Mouse (Mus musculus) limb, embryonic 15.5 days (tissue): ENCODE measurements around the gene Cdkn1b. TPM values are rescaled to one million over a fixed set of nuclear protein-coding genes. Genes with fewer than 3 reads are reported as not detected.

ENCODE experiments used
- ATAC-seq: fragments of 200-750 bp; cut with Nextera tagmentation; 2 replicates; pipeline ENCODE4 v1.8.0; 2017; ENCODE audit warnings: low read depth, moderate TSS enrichment; ENCODE audit not compliant: insufficient number of reproducible peaks, low FRiP score, low TSS enrichment
- H3K27ac ChIP-seq: fragments of 300-500 bp; sonication (generic); 2 replicates; pipeline ENCODE4 v1.5.1; 2015; ENCODE audit warnings: moderate library complexity, mild to moderate bottlenecking, inconsistent platforms
- H3K27me3 ChIP-seq: fragments of 300-500 bp; sonication (generic); 2 replicates; pipeline ENCODE4 v1.6.1; 2015; ENCODE audit warnings: inconsistent platforms
- H3K36me3 ChIP-seq: fragments of 300-500 bp; sonication (generic); 2 replicates; pipeline ENCODE4 v1.6.1; 2015; ENCODE audit warnings: inconsistent platforms
- H3K4me1 ChIP-seq: fragments of 300-500 bp; sonication (generic); 2 replicates; pipeline ENCODE4 v1.6.1; 2015; ENCODE audit warnings: inconsistent platforms
- H3K4me2 ChIP-seq: fragments of 300-500 bp; sonication (generic); 2 replicates; pipeline ENCODE4 v1.6.1; 2015; ENCODE audit warnings: mild to moderate bottlenecking, inconsistent platforms
- H3K4me3 ChIP-seq: fragments of 300-500 bp; sonication (generic); 2 replicates; pipeline ENCODE4 v1.5.1; 2015; ENCODE audit warnings: mild to moderate bottlenecking, inconsistent platforms
- H3K9ac ChIP-seq: fragments of 300-500 bp; sonication (generic); 2 replicates; pipeline ENCODE4 v1.6.1; 2015; ENCODE audit warnings: inconsistent platforms
- H3K9me3 ChIP-seq: fragments of 300-500 bp; sonication (generic); 2 replicates; pipeline ENCODE4 v1.6.1; 2016; ENCODE audit warnings: inconsistent platforms
- WGBS: fragments of 180-500 bp; shearing (Covaris S2); methylation state at CpG from one replicate; pipeline ENCODE4 v1.1.7; 2015; 5-methylcytosine and 5-hydroxymethylcytosine counted together
- polyA plus RNA-seq: library from polyadenylated mRNA; unstranded; fragments of >200 nt; fragmentation: Nextera tagmentation; extraction: Ambion mirVana; gene quantifications from 2 replicates; pipeline ENCODE4 v1.2.1, GENCODE M21; 2015

Gene Cdkn1b
- polyA plus RNA-seq, 1 experiment from 2014 or later: 19.4 TPM

GRCm38 (mm10) chr6:134961858-134962517 is 41.8 kb downstream of the Cdkn1b start:
- 53% methylated on average over 9 of the region's 9 CpGs for WGBS
- Histone ChIP-seq H3K9me3 (no peaks in the 10 kb centered on the region), H3K4me1 (no peaks in the 10 kb centered on the region), H3K27ac (no peak overlapping the region), H3K36me3 (no peaks in the 10 kb centered on the region), H3K9ac (no peak overlapping the region), H3K4me3 (no peak overlapping the region), H3K4me2 (no peak overlapping the region), H3K27me3 (no peaks in the 10 kb centered on the region)
- no peak for ATAC-seq

DNA sequence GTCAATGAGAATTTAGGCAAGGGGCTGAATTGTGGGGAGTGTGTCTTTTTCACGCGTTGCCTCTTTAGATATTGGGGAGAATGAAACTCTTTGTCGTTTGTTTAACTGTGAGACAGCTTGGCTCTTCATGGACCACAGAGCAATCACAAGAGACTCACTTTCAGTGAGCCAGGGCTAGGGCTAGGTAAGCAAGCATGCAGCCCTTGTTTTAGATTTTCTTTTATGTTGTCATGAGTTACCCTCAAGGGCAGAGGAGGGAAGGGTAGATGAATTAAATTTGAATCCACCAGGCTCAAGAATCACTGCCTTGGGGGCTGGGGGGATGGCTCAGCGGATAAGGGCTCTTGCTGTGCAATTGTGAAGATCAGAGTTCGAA is 42.3 kb downstream of the Cdkn1b start:
- WGBS: 87% methylated on average over 5 of the region's 5 CpGs
- no peak overlapping the region for H3K9ac ChIP-seq

GRCm38 (mm10) chr6:134963910-134964309 is 43.7 kb downstream of the Cdkn1b start:
- Histone ChIP-seq H3K4me1 (no peaks in the 10 kb centered on the region), H3K36me3 (no peaks in the 10 kb centered on the region), H3K4me2 (no peak overlapping the region), H3K27me3 (no peaks in the 10 kb centered on the region), H3K9ac (no peak overlapping the region), H3K4me3 (no peak overlapping the region), H3K27ac (no peak overlapping the region), H3K9me3 (no peaks in the 10 kb centered on the region)
- WGBS: 61% methylated on average over 2 of the region's 2 CpGs
- no peak for ATAC-seq

More for the DNA sequence above, 42.3 kb downstream of the Cdkn1b start:
- H3K4me3 ChIP-seq: no peak overlapping the region
- no peak for ATAC-seq
- H3K27me3 ChIP-seq: no peaks in the 10 kb centered on the region
- no peak overlapping the region for H3K27ac ChIP-seq
- H3K4me2 ChIP-seq: no peak overlapping the region
- H3K9me3 ChIP-seq: no peaks in the 10 kb centered on the region
- no peaks in the 10 kb centered on the region for H3K36me3 ChIP-seq
- no peaks in the 10 kb centered on the region for H3K4me1 ChIP-seq

DNA sequence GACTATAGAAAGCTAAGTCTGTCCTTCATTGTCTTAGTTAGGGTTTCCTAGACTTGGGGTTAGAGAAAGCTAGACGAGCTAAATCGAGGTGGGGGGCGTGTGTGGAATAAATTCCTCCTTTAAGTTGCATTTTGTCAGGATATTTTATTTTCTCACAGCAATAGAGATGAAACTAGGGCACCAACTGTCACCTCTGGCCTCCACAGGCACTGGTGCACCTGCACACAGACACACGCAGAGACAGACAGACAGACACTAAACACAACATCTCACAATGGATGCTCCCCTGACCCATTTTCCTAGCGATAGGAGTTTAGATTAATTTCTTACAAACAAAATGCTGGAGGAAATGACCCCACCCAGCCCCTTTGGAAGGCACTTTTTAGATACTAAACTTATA is 46.5 kb downstream of the Cdkn1b start:
- H3K9me3 ChIP-seq: no peaks in the 10 kb centered on the region
- no peak for ATAC-seq
- no peak overlapping the region for H3K9ac ChIP-seq
- no peaks in the 10 kb centered on the region for H3K36me3 ChIP-seq
- H3K4me1 ChIP-seq: no peaks in the 10 kb centered on the region
- no peak overlapping the region for H3K4me3 ChIP-seq
- no peak overlapping the region for H3K4me2 ChIP-seq
- WGBS: 87% methylated on average over 5 of the region's 5 CpGs
- no peak overlapping the region for H3K27ac ChIP-seq
- no peaks in the 10 kb centered on the region for H3K27me3 ChIP-seq

- Histone ChIP-seq H3K27ac (no peak overlapping the region), H3K9me3 (no peaks in the 10 kb centered on the region), H3K4me1 (no peaks in the 10 kb centered on the region), H3K4me2 (no peak overlapping the region), H3K27me3 (no peaks in the 10 kb centered on the region), H3K9ac (no peak overlapping the region), H3K36me3 (no peaks in the 10 kb centered on the region), H3K4me3 (no peak overlapping the region)
- no peak for ATAC-seq
- WGBS: 53% methylated on average over 1 of the region's 1 CpGs
Observed at GRCm38 (mm10) chr6:134968326-134968725, 48.1 kb downstream of the Cdkn1b start.

DNA sequence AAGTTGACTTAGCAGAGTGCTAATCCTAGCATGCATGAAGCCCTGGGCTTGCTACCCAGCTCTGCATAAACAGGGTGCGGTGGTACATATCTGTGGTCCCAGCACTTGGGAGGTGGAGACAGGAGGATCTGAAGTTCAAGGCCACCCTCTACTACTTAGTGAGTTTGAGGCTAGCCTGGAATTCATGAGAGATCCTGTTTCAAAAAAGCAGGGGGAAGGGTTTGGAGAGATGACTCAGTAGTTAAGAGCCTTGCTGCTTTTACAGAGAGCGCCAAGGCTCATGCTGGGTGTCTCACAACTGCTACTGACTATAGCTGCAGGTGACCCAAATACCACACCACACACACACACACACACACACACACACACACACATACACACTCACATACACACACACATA is 49.3 kb downstream of the Cdkn1b start:
- Histone ChIP-seq H3K4me3 (no peak overlapping the region), H3K27me3 (no peaks in the 10 kb centered on the region), H3K27ac (no peak overlapping the region), H3K4me1 (no peaks in the 10 kb centered on the region), H3K9ac (no peak overlapping the region), H3K9me3 (no peaks in the 10 kb centered on the region), H3K36me3 (no peaks in the 10 kb centered on the region), H3K4me2 (no peak overlapping the region)
- ATAC-seq: no peak
- 92% methylated on average over 2 of the region's 2 CpGs for WGBS

DNA sequence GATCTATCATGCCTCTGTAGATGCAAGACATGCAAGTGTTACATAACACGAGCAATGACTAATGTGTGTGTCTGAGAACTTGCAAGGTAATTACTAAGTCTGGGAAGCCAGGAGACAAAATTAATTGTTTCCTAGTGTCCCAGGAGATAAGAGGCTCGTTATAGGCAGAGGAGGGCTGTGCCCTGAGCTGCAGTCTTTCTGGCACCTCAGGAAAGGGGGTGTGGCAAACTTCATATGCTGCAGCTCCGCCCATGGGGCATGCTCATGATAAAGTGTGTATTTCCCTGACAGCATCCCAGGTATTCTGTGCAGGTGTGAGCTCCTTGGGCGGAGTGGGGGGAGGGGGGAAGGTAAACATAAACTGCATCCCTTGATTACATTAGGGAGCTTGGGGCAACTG is 51.9 kb downstream of the Cdkn1b start:
- Histone ChIP-seq H3K27me3 (no peaks in the 10 kb centered on the region), H3K9me3 (no peaks in the 10 kb centered on the region), H3K4me2 (no peak overlapping the region), H3K36me3 (no peaks in the 10 kb centered on the region), H3K9ac (no peak overlapping the region), H3K4me1 (no peaks in the 10 kb centered on the region), H3K27ac (no peak overlapping the region), H3K4me3 (no peak overlapping the region)
- no peak for ATAC-seq
- WGBS: 41% methylated on average over 4 of the region's 4 CpGs

Other genes with a start within 250 kb of the Cdkn1b start
- gene Dusp16, start 127.8 kb upstream of the Cdkn1b start, polyA plus RNA-seq: 21.5 and 22.6 TPM in 2 replicates
- gene Crebl2, start 90.2 kb upstream of the Cdkn1b start, polyA plus RNA-seq: 3.3 and 3.9 TPM in 2 replicates
- gene Gpr19, start 21.8 kb upstream of the Cdkn1b start, polyA plus RNA-seq: 7.2 and 7.7 TPM in 2 replicates
- gene Apold1, start 61.3 kb downstream of the Cdkn1b start, polyA plus RNA-seq: 5.4 and 5.9 TPM in 2 replicates
- gene Ddx47, start 91.2 kb downstream of the Cdkn1b start, polyA plus RNA-seq: 101 and 104 TPM in 2 replicates
- 10.0 and 11.8 TPM in 2 replicates for gene Gprc5a, start 145.2 kb downstream of the Cdkn1b start, polyA plus RNA-seq
- gene Gprc5d, start 197.9 kb downstream of the Cdkn1b start, polyA plus RNA-seq: 0.17 TPM in 1 of 2 replicates, not detected in the other